Mouse (Mus musculus): ENCODE results near the gene Clk3. TPM values are rescaled to one million over a fixed set of nuclear protein-coding genes. Genes with fewer than 3 reads are reported as not detected.

Clk3 gene
- total and polyA plus RNA-seq, 3 experiments: 36.9 to 119 (median 56.8) TPM

DNA sequence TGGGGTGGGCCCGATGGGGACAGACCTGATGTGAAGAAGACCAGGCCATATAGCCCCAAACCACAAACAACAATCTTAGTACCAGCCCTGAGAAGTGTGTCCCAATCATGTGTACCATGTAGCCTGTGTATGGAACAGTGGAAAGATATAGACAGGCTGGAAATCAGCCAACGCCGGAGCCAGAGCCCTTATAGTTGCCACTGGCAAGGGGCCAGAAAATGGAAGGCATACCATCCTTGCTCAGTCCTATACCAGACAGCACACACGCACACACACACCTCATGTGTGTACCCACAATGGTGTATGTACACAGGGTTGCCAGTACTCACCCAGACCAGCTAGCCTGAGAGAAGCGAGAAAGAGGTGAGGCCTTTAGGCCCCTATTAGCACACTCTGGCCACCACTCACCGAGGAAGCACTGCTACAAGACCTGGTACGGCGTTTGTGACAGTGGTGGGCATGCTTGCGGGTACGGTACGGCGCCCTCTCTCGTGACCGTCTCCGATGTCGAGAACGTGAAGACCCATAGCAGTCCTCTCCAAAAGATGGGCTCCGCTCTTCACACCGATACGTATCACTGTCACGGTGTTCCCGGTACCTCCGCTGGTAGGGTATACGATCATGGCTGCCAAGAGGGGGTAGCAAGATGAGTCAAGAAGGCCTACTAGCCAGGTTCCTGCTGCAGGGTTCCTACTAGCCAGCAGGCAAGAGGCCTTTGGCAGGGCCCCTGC is 5.1 kb downstream of the Clk3 start:
- DNase-seq (ENCODE audit: low spot score) (no peak), ATAC-seq (ENCODE audit: extremely low read depth, insufficient number of reproducible peaks, low FRiP score, poor library complexity, severe bottlenecking) (no peak)
- Histone ChIP-seq H3K4me1 (ENCODE audit: insufficient read depth, low read depth, low read length) (peaks cover 66% of the 10 kb centered on the region), H3K36me3 (replicated peaks) (peaks cover 75% of the 10 kb centered on the region), H3K4me3 (ENCODE audit: low read depth, low read length) (no peak overlapping the region), H3K9me3 (replicated peaks) (no peaks in the 10 kb centered on the region), H3K27me3 (ENCODE audit: insufficient read depth, low read length) (no peaks in the 10 kb centered on the region)
- TF ChIP-seq GATA1 (IDR thresholded peaks at IDR 0.05; ENCODE audit: borderline replicate concordance, low read length): no peak
- no peak for TF ChIP-seq GATA2 (IDR thresholded peaks at IDR 0.05; ENCODE audit: borderline replicate concordance, low read depth, low read length)
- TF ChIP-seq CTCF (IDR thresholded peaks at IDR 0.05; ENCODE audit: low read depth, low read length): no peak
- no peak for TF ChIP-seq TAL1 (conservative IDR thresholded peaks at IDR 0.05; ENCODE audit: low read depth, low read length)
- no peak for TF ChIP-seq POLR2AphosphoS5 (IDR thresholded peaks at IDR 0.05; ENCODE audit: insufficient replicate concordance, low read depth, low read length)

DNA sequence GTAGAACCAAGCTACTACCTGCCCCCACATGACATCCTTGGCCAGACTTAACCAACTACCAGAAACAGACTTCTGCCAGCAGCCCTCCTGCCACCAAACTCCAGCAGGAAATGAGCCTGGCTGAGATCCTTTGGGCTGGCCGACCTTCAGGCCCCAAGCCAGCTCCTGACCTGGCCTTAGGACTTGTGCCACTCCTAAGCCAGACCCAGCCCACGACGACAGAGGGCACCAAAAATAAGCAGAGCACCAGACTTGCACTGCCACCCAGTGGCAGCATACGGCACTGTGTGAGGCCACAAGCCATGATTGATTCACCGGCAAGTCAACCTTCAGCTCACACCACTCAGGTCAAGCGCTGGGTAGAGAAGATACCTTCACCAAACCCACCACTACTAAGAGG is 6.4 kb downstream of the Clk3 start:
- Histone ChIP-seq H3K36me3 (replicated peaks) (peaks cover 87% of the 10 kb centered on the region), H3K9me3 (replicated peaks) (no peaks in the 10 kb centered on the region), H3K4me1 (ENCODE audit: insufficient read depth, low read depth, low read length) (peaks cover 65% of the 10 kb centered on the region), H3K27me3 (ENCODE audit: insufficient read depth, low read length) (no peaks in the 10 kb centered on the region), H3K4me3 (ENCODE audit: low read depth, low read length) (no peak overlapping the region; the same call in 1 of the 2 replicates)
- ATAC-seq (ENCODE audit: extremely low read depth, insufficient number of reproducible peaks, low FRiP score, poor library complexity, severe bottlenecking) (no peak), DNase-seq (ENCODE audit: low spot score) (peak; percentile 60)
- TF ChIP-seq POLR2AphosphoS5 (IDR thresholded peaks at IDR 0.05; ENCODE audit: insufficient replicate concordance, low read depth, low read length): no peak
- peak; percentile 75 for TF ChIP-seq CTCF (IDR thresholded peaks at IDR 0.05; ENCODE audit: low read depth, low read length)
- no peak for TF ChIP-seq TAL1 (conservative IDR thresholded peaks at IDR 0.05; ENCODE audit: low read depth, low read length)
- no peak for TF ChIP-seq GATA2 (IDR thresholded peaks at IDR 0.05; ENCODE audit: borderline replicate concordance, low read depth, low read length)
- no peak for TF ChIP-seq GATA1 (IDR thresholded peaks at IDR 0.05; ENCODE audit: borderline replicate concordance, low read length)

DNA sequence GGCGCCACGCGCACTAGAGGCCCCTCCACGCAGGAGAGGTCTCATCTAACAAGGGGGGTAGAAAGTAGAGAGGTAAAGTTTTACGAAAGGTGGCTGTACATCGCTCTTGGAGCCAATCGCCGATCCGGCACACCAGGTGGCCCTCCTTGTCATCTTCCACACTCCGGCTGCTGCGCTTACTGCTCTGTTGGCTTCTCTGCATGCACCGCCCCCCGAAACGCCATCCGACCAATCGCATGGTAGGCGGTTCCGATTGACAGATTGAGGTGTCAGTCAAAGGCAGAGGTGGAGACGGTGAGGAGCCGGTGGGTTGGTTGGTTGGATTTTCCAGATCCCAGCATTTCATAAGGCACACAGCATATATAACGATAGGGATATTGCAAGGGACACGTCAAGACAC is 7.1 kb downstream of the Clk3 start:
- ATAC-seq (ENCODE audit: extremely low read depth, insufficient number of reproducible peaks, low FRiP score, poor library complexity, severe bottlenecking): no peak
- H3K4me1 ChIP-seq (ENCODE audit: insufficient read depth, low read depth, low read length): peaks cover 60% of the 10 kb centered on the region
- H3K4me3 ChIP-seq (ENCODE audit: low read depth, low read length): no peak overlapping the region
- no peaks in the 10 kb centered on the region for H3K9me3 ChIP-seq (replicated peaks)
- DNase-seq (ENCODE audit: low spot score): no peak
- H3K36me3 ChIP-seq (replicated peaks): peaks cover 95% of the 10 kb centered on the region
- no peak for TF ChIP-seq GATA1 (IDR thresholded peaks at IDR 0.05; ENCODE audit: borderline replicate concordance, low read length)
- TF ChIP-seq POLR2AphosphoS5 (IDR thresholded peaks at IDR 0.05; ENCODE audit: insufficient replicate concordance, low read depth, low read length): no peak
- H3K27me3 ChIP-seq (ENCODE audit: insufficient read depth, low read length): no peaks in the 10 kb centered on the region

DNA sequence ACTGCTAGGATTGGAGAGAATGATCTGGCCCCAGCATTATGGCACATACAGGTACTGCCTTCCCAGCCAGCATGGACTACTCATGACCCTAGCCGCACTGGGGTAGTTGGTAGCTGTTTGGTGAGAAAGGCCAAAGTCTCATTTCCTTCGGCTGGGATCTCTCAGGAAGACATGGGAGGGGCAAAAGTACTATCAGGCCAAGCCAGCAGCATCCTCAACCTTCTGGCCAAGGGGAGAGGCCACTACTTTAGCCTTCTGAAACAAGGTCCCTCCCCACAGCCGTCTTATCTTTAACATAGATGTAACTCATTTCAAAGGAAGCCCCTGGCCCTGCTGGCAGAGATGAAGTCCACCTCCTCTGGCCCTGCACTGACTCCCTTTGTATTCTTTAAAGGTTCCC is 8.1 kb downstream of the Clk3 start:
- DNase-seq (ENCODE audit: low spot score): no peak
- H3K9me3 ChIP-seq (replicated peaks): no peaks in the 10 kb centered on the region
- H3K36me3 ChIP-seq (replicated peaks): peaks cover 97% of the 10 kb centered on the region
- no peak for ATAC-seq (ENCODE audit: extremely low read depth, insufficient number of reproducible peaks, low FRiP score, poor library complexity, severe bottlenecking)
- H3K4me1 ChIP-seq (ENCODE audit: insufficient read depth, low read depth, low read length): peaks cover 53% of the 10 kb centered on the region
- H3K27me3 ChIP-seq (ENCODE audit: insufficient read depth, low read length): no peaks in the 10 kb centered on the region
- H3K4me3 ChIP-seq (ENCODE audit: low read depth, low read length): no peak overlapping the region
- TF ChIP-seq GATA1 (IDR thresholded peaks at IDR 0.05; ENCODE audit: borderline replicate concordance, low read length) (no peak), POLR2AphosphoS5 (IDR thresholded peaks at IDR 0.05; ENCODE audit: insufficient replicate concordance, low read depth, low read length) (no peak), TAL1 (conservative IDR thresholded peaks at IDR 0.05; ENCODE audit: low read depth, low read length) (no peak), GATA2 (IDR thresholded peaks at IDR 0.05; ENCODE audit: borderline replicate concordance, low read depth, low read length) (no peak), CTCF (IDR thresholded peaks at IDR 0.05; ENCODE audit: low read depth, low read length) (no peak)

DNA sequence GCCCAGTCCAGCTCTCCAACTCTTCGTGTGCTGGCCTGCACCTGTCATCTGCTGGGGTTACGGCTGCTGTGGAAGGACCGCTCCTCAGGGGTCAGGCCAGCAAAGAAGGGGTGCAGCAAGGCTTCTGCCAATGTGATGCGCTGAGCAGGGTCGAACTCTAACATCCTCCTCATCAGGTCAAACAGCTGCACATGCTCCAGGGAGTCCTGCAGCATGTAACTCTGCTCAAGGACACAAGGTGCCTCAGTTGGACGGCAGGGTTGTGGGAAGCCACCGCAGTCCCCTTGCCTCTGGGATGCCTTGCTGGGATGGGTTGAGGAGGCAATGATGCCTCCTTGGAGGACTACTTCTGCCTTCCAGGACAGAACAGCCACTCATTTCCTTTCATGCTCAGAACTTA is 14.8 kb downstream of the Clk3 start:
- Histone ChIP-seq H3K4me1 (ENCODE audit: insufficient read depth, low read depth, low read length) (peaks cover 11% of the 10 kb centered on the region), H3K4me3 (ENCODE audit: low read depth, low read length) (no peak overlapping the region), H3K9me3 (replicated peaks) (no peaks in the 10 kb centered on the region), H3K36me3 (replicated peaks) (peaks cover 100% of the 10 kb centered on the region), H3K27me3 (ENCODE audit: insufficient read depth, low read length) (no peaks in the 10 kb centered on the region)
- TF ChIP-seq CTCF (IDR thresholded peaks at IDR 0.05; ENCODE audit: low read depth, low read length): no peak
- TF ChIP-seq POLR2AphosphoS5 (IDR thresholded peaks at IDR 0.05; ENCODE audit: insufficient replicate concordance, low read depth, low read length): no peak
- TF ChIP-seq GATA2 (IDR thresholded peaks at IDR 0.05; ENCODE audit: borderline replicate concordance, low read depth, low read length): no peak
- no peak for TF ChIP-seq GATA1 (IDR thresholded peaks at IDR 0.05; ENCODE audit: borderline replicate concordance, low read length)
- TF ChIP-seq TAL1 (conservative IDR thresholded peaks at IDR 0.05; ENCODE audit: low read depth, low read length): no peak
- DNase-seq (ENCODE audit: low spot score) (no peak), ATAC-seq (ENCODE audit: extremely low read depth, insufficient number of reproducible peaks, low FRiP score, poor library complexity, severe bottlenecking) (no peak)

DNA sequence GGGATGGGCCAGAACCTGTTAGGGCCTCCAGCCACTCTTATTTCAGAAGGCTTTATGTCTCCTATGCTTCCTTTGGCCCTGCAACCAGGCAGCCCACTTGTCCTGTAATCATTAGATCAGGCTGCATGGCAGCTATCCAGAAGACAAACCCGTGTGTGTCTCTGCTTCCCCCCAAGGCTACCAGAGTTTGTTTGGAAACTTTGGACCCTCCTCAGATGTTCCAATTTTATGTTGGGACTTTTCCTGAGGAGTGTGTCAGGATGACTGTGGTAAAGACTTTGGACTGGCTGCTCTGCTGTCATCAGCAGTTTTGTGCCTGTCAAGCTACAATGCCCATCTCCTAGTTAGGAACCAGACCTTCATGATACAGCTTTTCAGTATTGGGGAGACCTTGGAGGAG is 16.8 kb downstream of the Clk3 start:
- Histone ChIP-seq H3K4me1 (ENCODE audit: insufficient read depth, low read depth, low read length) (peaks cover 14% of the 10 kb centered on the region), H3K36me3 (replicated peaks) (peaks cover 99% of the 10 kb centered on the region), H3K27me3 (ENCODE audit: insufficient read depth, low read length) (no peaks in the 10 kb centered on the region), H3K9me3 (replicated peaks) (no peaks in the 10 kb centered on the region), H3K4me3 (ENCODE audit: low read depth, low read length) (no peak overlapping the region)
- TF ChIP-seq GATA2 (IDR thresholded peaks at IDR 0.05; ENCODE audit: borderline replicate concordance, low read depth, low read length) (no peak), GATA1 (IDR thresholded peaks at IDR 0.05; ENCODE audit: borderline replicate concordance, low read length) (no peak), CTCF (IDR thresholded peaks at IDR 0.05; ENCODE audit: low read depth, low read length) (no peak), POLR2AphosphoS5 (IDR thresholded peaks at IDR 0.05; ENCODE audit: insufficient replicate concordance, low read depth, low read length) (no peak), TAL1 (conservative IDR thresholded peaks at IDR 0.05; ENCODE audit: low read depth, low read length) (no peak)
- ATAC-seq (ENCODE audit: extremely low read depth, insufficient number of reproducible peaks, low FRiP score, poor library complexity, severe bottlenecking) (no peak), DNase-seq (ENCODE audit: low spot score) (no peak)

Measured in G1E (cell line).